Mouse (Mus musculus) kidney, adult 8-10 months (tissue): ENCODE data around the gene Akap13.
"Not testable (repeated sequence)": the region's sequence is repeated elsewhere in the genome, so short reads cannot be mapped to it uniquely, and the experiment has no call there.

Source experiments
- DNase-seq, 2 experiments: peaks; one replicate each; pipeline ENCODE4 v3.0.0; 2022

Akap13 gene

GRCm38 (mm10) chr7:75730216-75730615, 274.9 kb downstream of the Akap13 start:
- DNase-seq = no peak

- no peak for DNase-seq
Observed at GRCm38 (mm10) chr7:75731951-75732350, 276.6 kb downstream of the Akap13 start.

GRCm38 (mm10) chr7:75733166-75733565, 277.8 kb downstream of the Akap13 start:
- DNase-seq = no peak

GRCm38 (mm10) chr7:75739075-75739725, 283.9 kb downstream of the Akap13 start:
- DNase-seq = peak; percentile 40 to 60

- no peak for DNase-seq
Observed at GRCm38 (mm10) chr7:75744528-75744927, 289.2 kb downstream of the Akap13 start.

GRCm38 (mm10) chr7:75744978-75745638, 289.8 kb downstream of the Akap13 start:
- DNase-seq = no peak

GRCm38 (mm10) chr7:75745969-75746368, 290.6 kb downstream of the Akap13 start:
- DNase-seq = peak in 1 of 2 experiments; percentile 30

- DNase-seq = no peak
Observed at GRCm38 (mm10) chr7:75750581-75750980, 295.2 kb downstream of the Akap13 start.

- no peak for DNase-seq
Observed at GRCm38 (mm10) chr7:75751161-75751803, 295.9 kb downstream of the Akap13 start.

GRCm38 (mm10) chr7:75752442-75753191, 297.3 kb downstream of the Akap13 start:
- DNase-seq = peak in 1 of 2 experiments; percentile 8

GRCm38 (mm10) chr7:75753192-75753783, 298.0 kb downstream of the Akap13 start:
- no peak for DNase-seq

GRCm38 (mm10) chr7:75754587-75755499, 299.5 kb downstream of the Akap13 start:
- peak; percentile 68 for DNase-seq

- DNase-seq = peak in 1 of 2 experiments; percentile 67
Observed at GRCm38 (mm10) chr7:75755861-75756449, 300.6 kb downstream of the Akap13 start.

GRCm38 (mm10) chr7:75759992-75760514, 304.7 kb downstream of the Akap13 start:
- DNase-seq = no peak

- DNase-seq = not testable (repeated sequence)
Observed at GRCm38 (mm10) chr7:75760661-75761319, 305.5 kb downstream of the Akap13 start.

GRCm38 (mm10) chr7:75762225-75762624, 306.9 kb downstream of the Akap13 start:
- DNase-seq = not testable (repeated sequence)

GRCm38 (mm10) chr7:75767080-75767769, 311.9 kb downstream of the Akap13 start:
- not testable (repeated sequence) for DNase-seq

- DNase-seq = no peak
Observed at GRCm38 (mm10) chr7:75768169-75768568, 312.8 kb downstream of the Akap13 start.

GRCm38 (mm10) chr7:75769909-75770308, 314.6 kb downstream of the Akap13 start:
- DNase-seq = no peak
